Mouse (Mus musculus) mesoderm, embryonic 11.5 days (tissue): Measurements from ENCODE around the gene Sgip1.

Source experiments
- DNase-seq: peaks from one replicate; pipeline ENCODE4 v3.0.0-alpha.2; 2012; ENCODE audit warnings: low read depth, low spot score

The Sgip1 gene

DNA sequence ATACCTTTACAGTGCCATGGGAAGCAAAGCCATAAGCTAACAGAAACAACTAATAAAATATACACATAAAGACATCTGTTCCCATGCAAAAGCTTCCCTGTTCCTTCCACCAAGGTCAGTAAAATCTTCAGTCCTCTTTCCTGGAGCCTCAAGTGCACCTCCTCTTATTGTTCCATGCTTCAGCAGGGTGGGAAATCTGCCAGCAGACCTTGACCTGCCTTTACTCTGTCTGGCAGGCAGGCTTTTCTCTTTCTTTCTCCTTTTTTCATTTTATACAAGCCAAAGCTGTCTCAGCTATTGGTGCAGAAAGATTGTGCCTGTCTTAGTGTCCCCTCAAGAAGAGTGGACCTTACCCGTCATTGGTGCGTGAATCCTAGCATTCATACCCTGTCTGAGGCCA lies 154.8 kb downstream of the Sgip1 start:
- DNase-seq, result no peak

DNA sequence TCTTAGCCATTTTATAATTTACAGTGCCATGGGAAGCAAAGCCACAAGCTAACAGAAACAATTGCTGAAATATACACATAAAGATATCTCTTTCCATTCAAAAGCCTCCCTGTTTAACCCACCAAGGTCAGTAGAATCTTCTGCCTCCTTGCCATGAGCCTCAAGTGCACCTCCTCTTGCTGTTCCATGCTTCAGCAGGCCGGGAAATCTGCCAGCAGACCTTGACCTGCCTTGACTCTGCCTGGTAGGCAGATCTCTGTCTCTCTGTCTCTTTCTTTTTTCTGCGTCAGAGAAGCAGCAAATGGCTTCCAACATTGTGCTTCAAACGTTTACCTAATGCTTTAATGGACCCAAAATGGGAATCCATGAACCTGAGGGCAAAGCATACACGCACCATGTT lies 157.9 kb downstream of the Sgip1 start:
- no peak for DNase-seq

DNA sequence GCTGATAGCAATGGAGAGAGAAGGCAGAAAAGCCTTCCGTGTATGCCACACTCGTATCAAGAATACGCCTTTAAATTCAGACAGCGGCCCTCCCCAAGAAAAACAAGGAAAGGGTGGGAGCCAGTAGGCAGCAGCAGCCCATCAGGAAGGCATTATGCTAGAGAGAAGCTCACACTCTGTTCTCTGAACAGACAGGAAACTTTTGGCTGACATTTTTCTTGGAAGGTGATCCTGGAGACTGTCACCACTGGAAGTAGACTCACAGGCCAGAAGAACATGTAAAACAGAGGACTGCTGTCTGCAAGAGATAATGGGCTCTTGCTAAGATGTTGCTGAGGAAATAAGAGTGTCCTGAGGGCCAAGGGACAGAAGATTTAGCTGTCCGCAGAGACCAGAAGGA lies 158.6 kb downstream of the Sgip1 start:
- no peak for DNase-seq

DNA sequence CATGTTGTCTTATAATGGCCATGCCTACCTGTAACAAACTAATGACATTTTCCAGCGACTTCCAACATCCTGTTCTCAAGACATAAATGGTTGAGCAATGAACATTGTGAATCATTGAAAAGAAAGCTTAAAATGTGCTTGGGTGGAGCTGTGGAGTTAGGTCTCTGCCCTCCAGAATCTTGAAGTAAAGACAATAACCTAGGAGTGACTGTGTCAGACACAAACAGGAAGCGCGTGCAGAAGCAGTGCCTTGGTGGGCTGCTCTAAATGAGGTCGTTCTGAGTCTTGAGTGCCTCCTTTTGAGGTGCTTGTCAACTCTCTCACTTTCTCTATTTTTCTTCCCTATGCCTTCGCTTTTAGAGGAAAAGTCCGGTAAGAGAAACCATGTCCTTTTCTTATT lies 159.1 kb downstream of the Sgip1 start:
- no peak for DNase-seq

DNA sequence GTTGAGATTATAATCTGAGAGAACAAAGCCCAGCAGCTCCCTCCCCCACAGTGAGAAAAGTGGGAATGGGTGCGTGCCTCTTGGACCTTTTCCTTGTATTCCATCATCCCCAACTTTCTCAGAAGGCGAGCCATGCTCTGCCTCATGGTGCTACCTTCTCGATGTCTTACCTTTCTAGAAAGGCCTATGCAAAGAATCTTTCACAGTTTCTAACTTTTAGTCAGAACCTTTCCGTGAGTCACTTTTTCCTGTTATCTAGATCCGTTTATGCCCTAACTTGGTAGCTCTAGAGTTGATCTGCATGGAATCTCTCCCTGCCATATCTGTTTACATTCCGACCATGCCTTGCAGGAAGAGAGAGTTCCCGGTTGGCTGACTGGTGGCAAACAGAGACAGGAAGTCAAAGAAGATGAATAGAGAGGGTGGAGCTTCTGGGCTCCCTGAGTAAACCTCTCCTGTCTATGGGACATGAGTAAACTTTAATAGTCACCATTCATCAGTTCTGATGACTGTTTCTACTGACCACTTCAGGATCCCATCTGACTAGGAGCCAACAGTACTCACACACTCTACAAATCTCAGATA lies 166.8 kb downstream of the Sgip1 start:
- DNase-seq, result peak; percentile 12

DNA sequence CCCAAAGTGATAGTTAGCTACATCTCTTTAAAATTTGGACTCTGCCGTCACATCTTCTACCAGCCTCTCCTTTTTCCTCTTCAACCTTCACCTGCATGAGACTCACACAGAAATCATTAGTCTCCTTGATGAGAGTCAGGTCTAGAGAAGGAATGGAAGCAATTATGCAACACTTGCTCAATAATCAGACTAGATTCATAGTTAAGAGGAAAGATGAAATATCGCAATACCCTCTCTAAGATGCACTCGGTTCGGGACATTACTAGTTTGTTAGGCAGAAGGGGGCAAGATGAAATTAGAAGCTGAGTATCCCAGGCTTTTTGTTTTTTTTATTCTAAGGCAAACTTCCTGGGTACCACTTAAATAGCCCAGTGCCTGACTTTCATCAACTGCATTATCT lies 169.1 kb downstream of the Sgip1 start:
- no peak for DNase-seq

DNA sequence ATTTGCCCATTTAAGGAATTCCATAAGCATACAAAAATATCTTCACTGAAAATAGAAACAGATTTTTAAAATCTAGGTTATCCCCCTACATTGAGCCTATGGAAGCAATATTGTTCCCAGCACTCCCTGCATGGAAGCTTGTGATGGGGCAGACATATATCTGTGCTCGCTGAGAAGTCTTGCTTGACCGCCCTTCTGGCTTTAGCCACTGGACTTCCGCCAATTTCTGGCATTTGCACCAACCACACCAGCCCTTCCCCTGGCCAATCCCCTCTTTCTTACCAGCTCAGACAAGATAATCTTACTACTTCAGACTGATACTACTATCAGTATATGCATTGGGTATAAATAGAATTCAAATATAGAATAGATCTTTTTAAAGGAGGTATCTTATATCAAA lies 172.1 kb downstream of the Sgip1 start:
- no peak for DNase-seq

DNA sequence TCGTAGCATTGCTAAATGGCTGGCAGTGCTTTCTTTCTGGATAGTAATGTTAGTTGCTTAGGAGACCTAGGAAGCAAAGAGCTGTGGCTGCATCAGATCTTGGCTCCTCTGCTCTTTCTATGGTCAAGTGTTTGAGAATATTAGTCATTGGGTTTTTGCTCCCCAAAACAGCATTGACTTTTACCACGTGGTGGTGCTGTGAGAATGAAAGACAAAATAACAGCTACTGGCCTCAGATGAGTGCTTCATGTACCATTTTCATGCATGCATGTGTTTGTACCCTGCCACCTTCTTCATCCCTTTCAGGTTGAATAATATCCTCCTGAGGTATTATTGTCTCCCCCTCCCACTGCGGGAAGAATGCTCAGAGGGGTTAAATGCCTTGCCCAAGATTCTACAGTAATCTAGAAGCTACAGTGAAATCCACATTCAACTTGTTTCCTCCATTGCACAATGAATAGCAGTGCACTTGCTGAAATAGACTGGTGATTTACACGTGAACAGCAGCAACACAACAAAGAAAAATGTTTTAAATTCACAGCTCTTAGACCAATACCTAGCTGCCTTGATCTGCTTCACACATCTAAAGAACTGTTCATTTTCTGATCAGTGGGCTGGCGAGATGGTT lies 172.7 kb downstream of the Sgip1 start:
- no peak for DNase-seq

DNA sequence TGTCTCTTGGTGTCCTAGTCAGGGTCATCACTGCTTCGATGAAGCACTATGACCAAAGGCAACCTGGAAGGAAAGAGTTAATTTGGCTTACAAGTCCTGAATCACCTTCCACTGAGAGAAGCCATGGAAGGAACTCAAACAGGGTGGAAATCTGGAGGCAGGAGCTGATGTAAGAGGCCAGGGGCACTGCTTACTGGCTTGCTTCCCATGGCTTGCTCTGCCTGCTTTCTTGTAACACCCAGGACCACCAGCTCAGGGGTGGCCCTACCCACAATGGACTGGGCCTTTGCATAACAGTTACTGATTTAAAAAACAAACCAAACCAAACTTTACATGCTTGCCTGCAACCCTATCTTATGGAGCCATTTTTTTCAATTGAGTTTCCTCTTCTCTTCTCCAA lies 177.1 kb downstream of the Sgip1 start:
- no peak for DNase-seq

DNA sequence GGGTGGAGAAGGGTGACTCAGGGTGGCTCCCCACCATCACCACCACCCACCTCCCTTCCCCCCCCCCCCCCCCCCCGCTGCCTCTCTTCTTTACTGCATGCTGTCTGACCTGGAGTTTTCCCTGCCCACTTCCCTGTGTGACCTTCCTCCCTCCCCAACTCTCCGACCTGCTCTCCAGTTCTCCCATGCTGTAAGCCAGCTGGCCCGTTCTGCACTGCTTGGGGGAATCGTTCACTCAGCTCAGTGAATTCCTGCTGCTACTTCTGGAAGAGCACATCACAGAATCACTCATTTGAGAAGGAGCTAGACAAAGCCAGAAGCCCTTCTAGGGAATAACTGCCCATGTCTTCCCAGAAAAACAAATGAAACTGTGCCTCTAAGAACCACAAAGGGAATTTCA lies 188.4 kb downstream of the Sgip1 start:
- no peak for DNase-seq

DNA sequence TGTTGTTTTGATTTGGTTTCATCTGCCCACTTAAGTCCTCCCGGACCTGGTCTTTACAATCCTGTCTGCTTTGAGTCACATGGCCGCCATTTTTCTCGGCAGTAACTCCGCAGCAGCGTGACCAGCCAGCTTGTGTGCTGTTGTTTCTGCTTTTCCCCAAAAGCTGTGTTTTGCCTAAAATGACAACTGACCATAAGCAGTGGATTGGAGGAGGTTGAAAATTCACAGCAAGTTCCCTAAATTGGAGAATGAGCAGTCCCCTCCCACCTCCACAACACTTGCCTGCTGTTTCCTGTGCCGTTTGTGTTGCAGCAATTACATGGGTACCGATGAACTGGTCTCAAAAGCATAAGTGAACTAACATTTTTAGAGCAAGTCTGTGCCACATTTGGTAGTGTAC lies 189.6 kb downstream of the Sgip1 start:
- no peak for DNase-seq

DNA sequence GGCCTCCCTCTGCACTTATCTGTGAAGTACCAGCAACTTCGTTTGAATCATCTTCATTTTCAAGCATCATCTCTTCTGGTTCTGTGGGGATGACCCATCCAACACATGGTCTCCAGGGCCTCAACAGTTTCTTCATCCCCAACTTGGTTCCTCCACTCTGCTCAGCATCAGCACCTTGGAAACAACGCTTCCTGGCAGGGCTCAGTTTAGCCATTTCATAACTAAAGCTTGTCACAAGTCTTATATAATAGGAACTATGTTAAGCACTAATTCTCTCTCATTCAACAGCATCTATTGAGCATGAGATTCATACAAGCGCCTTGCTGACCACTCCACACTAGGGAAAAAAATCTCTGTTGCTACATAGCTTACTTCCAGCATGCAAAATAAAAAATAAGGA lies 199.2 kb downstream of the Sgip1 start:
- DNase-seq, result no peak

DNA sequence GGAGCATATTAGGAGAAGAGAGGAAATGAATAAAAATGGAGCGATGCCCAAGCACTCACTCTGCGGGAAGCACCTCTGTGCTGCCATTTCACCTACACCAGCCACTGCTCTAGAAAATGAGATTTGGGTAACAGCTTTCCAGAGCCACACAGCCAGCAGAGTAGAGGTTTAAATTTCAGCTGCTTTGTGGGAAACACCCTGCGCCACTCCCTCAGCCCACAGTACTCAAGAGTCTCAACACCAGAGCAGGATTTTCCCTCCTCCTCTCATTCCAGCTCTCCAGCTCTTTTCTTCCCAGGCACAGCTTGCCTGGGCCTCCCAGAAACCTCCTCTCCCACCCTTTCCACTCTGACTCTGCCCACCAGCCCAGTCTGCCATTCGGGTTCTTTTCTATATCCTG lies 199.6 kb downstream of the Sgip1 start:
- no peak for DNase-seq

DNA sequence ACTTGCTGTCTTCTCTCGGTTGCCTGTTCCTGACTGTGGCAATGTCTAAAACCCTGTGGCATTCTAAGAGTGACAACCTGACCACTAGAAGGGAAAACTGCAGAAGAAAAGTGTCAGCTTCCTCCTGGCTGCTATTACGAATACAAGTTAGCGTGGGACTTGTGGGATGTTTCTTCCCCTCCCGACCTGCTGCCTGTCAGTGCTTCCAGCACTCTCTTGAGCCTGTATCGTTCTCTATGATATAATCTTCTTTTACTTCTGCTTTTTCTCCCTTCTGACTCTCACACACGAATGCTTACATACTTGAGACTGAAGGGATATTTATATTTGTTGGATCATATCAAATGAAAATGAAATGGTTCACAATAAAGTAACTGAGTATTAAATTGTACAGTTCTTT lies 203.2 kb downstream of the Sgip1 start:
- no peak for DNase-seq

DNA sequence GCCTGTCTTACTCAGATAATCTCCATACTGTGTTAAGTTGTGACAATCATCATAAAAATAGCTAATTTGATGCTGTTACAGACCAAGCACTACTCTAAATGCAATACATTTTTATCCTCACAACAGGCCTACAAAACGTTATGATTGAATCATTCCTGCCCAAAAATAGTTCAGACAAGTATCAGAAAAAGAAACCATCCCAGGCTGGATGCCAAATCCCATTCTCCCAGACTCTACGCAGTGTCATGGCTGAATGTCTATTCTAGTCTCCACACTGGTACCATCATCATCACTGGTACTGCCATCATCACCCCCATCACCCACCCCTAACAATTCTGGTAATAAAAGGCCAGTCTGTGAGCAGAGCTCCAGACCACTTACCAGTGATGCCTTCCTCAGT lies 211.4 kb downstream of the Sgip1 start:
- DNase-seq, result no peak

DNA sequence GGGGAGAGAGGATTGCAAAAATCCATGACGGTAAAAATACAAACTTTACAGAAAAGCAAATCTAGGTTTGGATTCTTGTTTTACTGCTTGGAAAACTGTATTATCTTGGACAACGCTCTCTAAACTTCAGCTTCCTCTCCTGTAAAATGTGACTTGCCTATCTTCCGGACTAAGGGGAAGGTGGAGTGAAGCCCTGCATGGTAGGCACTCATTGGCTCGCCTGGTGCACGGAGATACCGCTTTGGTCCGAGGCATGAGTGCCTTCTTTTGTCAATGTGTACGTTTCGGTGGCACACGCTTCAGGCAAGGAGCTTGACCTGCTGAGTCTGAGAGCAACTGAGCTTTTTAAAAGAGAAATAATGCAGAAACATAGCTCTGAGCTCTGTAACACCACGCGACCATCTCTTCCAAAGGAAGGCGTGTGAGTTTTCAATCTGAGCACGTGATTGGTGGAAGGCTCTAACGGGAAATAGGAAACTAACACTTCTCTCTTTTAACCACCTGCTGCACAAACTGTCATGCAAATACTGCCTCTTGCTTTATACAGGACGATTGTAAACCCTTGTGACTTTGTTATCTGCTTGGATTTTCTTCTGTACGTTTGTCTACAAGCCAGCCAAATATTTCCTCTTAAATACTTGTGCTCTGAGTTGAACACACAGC lies 214.3 kb downstream of the Sgip1 start:
- DNase-seq, result no peak

DNA sequence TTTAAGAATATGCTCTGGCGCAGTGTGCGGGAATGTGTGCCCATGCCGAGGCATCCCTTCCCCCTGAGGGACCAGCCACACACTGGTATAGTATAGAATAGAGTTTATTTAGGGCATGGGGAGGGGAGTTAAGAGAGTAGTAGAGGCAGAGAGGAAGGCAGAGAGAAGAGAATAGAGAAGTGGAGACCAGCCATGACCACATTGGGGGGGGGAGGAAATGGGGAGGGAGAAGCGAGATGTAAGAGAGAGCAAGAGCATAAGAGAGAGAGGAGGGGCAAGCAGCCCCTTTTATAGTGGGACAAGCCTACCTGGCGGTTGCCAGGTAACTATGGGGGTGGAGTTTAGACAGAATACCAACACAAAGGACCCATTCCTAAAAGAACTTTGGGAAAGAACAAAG lies 218.3 kb downstream of the Sgip1 start:
- DNase-seq, result no peak

DNA sequence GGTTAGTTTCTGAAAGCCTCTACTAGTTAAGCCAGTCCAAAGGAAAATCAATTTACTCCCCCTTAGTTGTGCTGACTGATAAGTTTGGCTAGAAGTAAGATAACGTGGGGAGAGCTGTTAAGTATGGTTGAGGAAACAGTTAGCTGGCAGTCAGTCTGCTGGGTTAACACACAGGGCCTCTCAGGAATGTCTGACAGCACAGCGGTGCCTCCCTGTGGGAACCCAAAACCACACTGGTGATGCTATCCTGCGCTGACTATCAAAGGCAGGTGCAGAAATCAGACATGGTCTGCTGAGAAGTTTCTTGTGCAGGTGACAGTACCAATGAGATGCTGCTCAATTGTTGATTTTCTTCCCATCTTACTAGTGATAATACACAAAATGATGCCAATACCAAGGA lies 223.1 kb downstream of the Sgip1 start:
- no peak for DNase-seq

DNA sequence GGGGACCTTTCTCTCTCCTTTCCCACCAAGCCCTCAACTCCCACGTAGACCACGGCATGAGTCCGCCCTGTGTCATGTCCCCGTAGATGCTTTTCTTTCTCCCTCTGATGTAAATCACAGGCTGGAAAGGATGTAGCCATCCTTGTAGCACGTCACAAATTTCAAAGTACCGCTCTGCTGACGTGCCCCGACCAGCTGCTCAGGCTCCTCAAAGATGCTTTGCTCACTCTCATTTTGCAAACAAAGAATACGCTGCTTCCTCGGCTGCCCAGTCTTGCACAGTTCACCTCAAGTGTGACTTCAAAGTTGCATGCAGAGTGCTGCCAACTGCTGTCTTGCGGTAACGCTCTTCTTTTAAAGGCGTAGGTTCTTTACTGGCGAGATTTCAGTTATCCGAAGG lies 226.7 kb downstream of the Sgip1 start:
- DNase-seq, result no peak

DNA sequence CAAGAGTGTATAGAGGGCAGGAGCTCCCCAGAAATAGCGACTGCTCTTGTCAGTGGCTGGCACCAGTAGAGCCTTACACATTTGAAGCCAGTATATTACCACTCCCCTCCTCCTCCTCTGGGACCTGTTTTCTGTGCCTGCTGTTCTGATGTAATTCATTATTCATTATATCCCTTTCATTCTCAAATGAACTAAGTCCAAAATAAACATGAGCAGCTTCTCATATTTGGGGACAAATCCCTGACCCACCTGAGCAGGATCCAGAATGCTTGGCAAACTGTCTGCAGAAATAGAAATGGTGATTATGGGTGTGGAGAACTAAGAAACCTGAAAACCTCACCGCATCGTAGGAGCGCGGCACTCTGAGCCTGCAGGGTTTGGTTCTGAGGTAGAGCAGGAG lies 228.5 kb downstream of the Sgip1 start:
- DNase-seq, result no peak

DNA sequence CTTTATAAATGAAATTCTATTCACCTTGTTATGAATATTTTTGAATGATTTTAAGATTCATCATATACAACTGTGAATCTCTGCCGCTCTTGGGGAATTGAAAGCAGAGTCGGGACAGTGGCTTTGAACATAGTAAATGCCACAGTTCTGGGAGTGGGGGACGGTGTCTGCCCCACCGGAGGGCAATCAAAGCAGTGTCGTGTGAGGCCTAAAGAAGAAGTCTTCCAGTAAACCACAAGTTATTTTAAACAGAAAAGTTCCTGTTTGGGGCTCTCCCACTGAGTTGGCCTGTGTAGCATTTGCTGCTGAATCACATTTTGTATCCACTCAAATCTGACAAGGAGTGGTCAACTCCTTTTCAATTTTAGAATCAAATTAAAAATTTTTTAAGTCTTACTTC lies 230.1 kb downstream of the Sgip1 start:
- no peak for DNase-seq

DNA sequence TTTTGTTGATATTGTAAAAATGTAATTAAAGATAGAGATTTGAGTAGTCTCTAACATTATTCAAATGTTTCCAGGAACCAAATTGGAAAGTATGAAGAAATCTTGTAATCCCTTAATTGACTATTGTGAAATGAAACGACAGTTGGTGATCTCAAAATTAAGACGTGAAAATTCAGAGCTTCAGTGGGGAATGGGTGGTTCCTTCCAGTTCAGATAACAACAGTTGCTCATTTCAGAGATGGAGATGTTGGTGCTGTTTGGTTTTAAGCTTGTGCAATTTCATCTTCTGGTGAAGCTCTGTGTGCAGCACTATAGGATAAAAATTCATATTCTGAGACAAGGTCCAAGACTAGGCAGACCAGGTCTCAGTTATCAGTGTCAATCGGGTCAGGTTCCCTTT lies 231.0 kb downstream of the Sgip1 start:
- DNase-seq, result no peak

DNA sequence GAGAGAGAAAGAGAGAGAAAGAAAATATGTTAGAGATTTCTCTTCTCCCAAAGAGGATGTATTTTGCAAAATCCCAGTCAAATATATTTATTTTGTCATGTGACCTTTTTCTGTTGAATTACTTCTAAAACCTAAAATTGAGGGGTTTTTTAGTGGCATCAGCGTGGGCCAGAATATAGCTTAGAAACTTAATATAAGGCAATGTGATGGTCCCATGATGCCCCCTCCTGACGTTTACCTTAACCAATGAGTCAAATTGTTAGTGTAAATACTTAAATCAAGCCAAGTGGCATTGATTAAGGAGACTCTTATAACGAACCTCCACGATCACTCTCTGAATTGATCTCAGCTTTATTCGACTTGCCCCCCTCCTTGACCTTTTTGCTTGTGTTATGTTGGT lies 233.1 kb downstream of the Sgip1 start:
- DNase-seq, result no peak
